Mouse (Mus musculus): ENCODE results near the gene Sfpq.

DNA sequence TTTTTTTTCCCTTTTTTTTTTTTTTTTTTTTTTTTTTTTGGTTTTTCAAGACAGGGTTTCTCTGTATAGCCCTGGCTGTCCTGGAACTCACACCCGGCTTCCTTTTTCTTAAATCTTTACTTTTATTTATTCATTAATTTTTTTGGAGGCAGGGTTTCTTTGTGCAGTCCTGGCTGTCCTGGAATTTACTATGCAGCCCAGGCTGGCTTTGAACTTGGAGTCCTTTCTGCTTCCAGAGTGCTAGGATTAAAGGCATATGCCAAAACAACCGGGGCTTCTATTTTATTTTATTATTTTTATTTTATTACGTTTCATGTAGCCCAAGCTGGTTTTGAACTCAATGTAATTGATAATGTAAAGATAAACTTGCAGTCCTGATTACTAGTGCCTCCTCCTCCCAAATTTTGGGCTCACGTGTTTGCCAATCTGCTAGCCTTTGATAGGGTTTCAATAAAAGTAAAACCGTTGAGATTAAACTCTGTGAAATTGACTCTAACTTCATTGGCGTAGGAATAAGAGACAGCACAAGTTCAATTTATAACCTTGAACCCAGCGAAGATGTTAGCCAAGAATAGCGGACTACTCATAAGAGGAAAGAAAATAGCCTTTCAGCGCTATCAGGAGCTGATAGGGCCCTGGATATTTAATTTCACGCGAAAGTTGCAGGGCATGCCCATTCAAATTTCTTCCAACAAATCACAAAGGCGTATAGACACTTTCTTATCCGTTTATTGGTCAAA, 543 bp upstream of the Sfpq start:
- no peak for TF ChIP-seq CTCF (IDR thresholded peaks at IDR 0.05; ENCODE audit: low read depth)
- no peak for TF ChIP-seq EP300 (IDR thresholded peaks at IDR 0.05; ENCODE audit: low read depth)

Data from liver, embryonic 14.5 days (tissue).